Mouse (Mus musculus) heart, postnatal 0 days (tissue): ENCODE results near the gene Ifitm3. TPM values are rescaled to one million over a fixed set of nuclear protein-coding genes. Genes with fewer than 3 reads are reported as not detected.

Experiments
- ATAC-seq: fragments of 200-750 bp; cut with Nextera tagmentation; 2 replicates; pipeline ENCODE4 v1.8.0; 2017; ENCODE audit warnings: low read depth, moderate number of reproducible peaks, moderate library complexity; ENCODE audit not compliant: insufficient read depth
- DNase-seq: peaks from one replicate; pipeline ENCODE4 v3.0.0-alpha.2; 2016; ENCODE audit warnings: low spot score
- H3K27ac ChIP-seq: fragments of 300-500 bp; sonication (generic); 2 replicates; pipeline ENCODE4 v1.5.1; 2014; ENCODE audit warnings: low read depth, mild to moderate bottlenecking
- H3K27me3 ChIP-seq: fragments of 300-500 bp; sonication (generic); 2 replicates; pipeline ENCODE4 v1.6.1; 2014; ENCODE audit warnings: low read length, mixed read lengths; ENCODE audit not compliant: control insufficient read depth, insufficient read depth
- H3K36me3 ChIP-seq: fragments of 300-500 bp; sonication (generic); replicated peaks from 2 replicates; pipeline ENCODE4 v1.6.1; 2014; ENCODE audit warnings: low read length, mixed read lengths; ENCODE audit not compliant: control insufficient read depth, insufficient read depth
- H3K4me1 ChIP-seq: fragments of 300-500 bp; sonication (generic); 2 replicates; pipeline ENCODE4 v1.6.1; 2014; ENCODE audit warnings: antibody characterized with exemption; ENCODE audit not compliant: control insufficient read depth, insufficient read depth
- H3K4me2 ChIP-seq: fragments of 300-500 bp; sonication (generic); 2 replicates; pipeline ENCODE4 v1.6.1; 2014; ENCODE audit warnings: low read depth, mild to moderate bottlenecking, low read length, moderate library complexity
- H3K4me3 ChIP-seq: fragments of 300-500 bp; sonication (generic); 2 replicates; pipeline ENCODE4 v1.5.1; 2014; ENCODE audit warnings: low read depth, low read length
- H3K9ac ChIP-seq: fragments of 300-500 bp; sonication (generic); replicated peaks from 2 replicates; pipeline ENCODE4 v1.6.1; 2014; ENCODE audit warnings: low read depth, low read length, mixed read lengths
- H3K9me3 ChIP-seq: fragments of 300-500 bp; sonication (generic); replicated peaks from 2 replicates; pipeline ENCODE4 v1.6.1; 2016; ENCODE audit warnings: low read length; ENCODE audit not compliant: control insufficient read depth
- CTCF ChIP-seq: IDR thresholded peaks from 2 replicates; pipeline ENCODE4 v1.5.1; 2016; ENCODE audit warnings: antibody characterized with exemption, control low read depth, low read depth
- EP300 ChIP-seq: IDR thresholded peaks from 2 replicates; pipeline ENCODE4 v1.6.1; 2016; ENCODE audit warnings: antibody characterized with exemption, low read depth
- WGBS: fragments of 180-500 bp; shearing (Covaris S2); extraction: QIAGEN DNeasy Blood & Tissue Kit; methylation state at CpG from one replicate; pipeline ENCODE4 v1.1.7; 2014; 5-methylcytosine and 5-hydroxymethylcytosine counted together
- polyA plus RNA-seq: library from polyadenylated mRNA; unstranded; fragments of >200 nt; fragmentation: Nextera tagmentation; extraction: Ambion mirVana; gene quantifications from 2 replicates; pipeline ENCODE4 v1.2.1, GENCODE M21; 2015
- total RNA-seq: library from RNA; depleted of rRNA; stranded (reverse); fragments of >200 nt; gene quantifications from 2 replicates; pipeline ENCODE4 v1.2.3, GENCODE M21; 2014; ENCODE audit warnings: low replicate concordance

The Ifitm3 gene
- total and polyA plus RNA-seq, 2 experiments from 2014 or later: 148 to 230 TPM

GRCm38 (mm10) chr7:140990622-140991021 lies 19.9 kb downstream of the Ifitm3 start:
- H3K4me1 ChIP-seq: no peaks in the 10 kb centered on the region
- H3K36me3 ChIP-seq: no peaks in the 10 kb centered on the region
- no peak overlapping the region for H3K4me2 ChIP-seq
- H3K9me3 ChIP-seq: no peaks in the 10 kb centered on the region
- no peak overlapping the region for H3K4me3 ChIP-seq
- H3K9ac ChIP-seq: no peak overlapping the region
- H3K27ac ChIP-seq: no peak overlapping the region
- ATAC-seq (no peak), DNase-seq (no peak)
- TF ChIP-seq CTCF: no peak
- TF ChIP-seq EP300: no peak
- 55% methylated on average over 5 of the region's 5 CpGs for WGBS
- H3K27me3 ChIP-seq: no peaks in the 10 kb centered on the region

- ATAC-seq: no peak
These were observed 20.4 kb downstream of the Ifitm3 start for GRCm38 (mm10) chr7:140990185-140990584.

GRCm38 (mm10) chr7:140989022-140989421 lies 21.5 kb downstream of the Ifitm3 start:
- 64% methylated on average over 4 of the region's 4 CpGs for WGBS
- ATAC-seq: no peak
- H3K4me2 ChIP-seq: no peak overlapping the region
- no peaks in the 10 kb centered on the region for H3K27me3 ChIP-seq
- H3K4me1 ChIP-seq: no peaks in the 10 kb centered on the region
- H3K36me3 ChIP-seq: no peaks in the 10 kb centered on the region
- H3K4me3 ChIP-seq: no peak overlapping the region
- H3K27ac ChIP-seq: no peak overlapping the region
- TF ChIP-seq EP300 (no peak), CTCF (no peak)
- no peak for DNase-seq
- H3K9ac ChIP-seq: no peak overlapping the region
- no peaks in the 10 kb centered on the region for H3K9me3 ChIP-seq

More at GRCm38 (mm10) chr7:140990185-140990584, 20.4 kb downstream of the Ifitm3 start:
- H3K27ac ChIP-seq: no peak overlapping the region
- no peak for TF ChIP-seq CTCF
- no peak for TF ChIP-seq EP300
- no peak overlapping the region for H3K4me3 ChIP-seq
- no peaks in the 10 kb centered on the region for H3K9me3 ChIP-seq
- H3K4me2 ChIP-seq: no peak overlapping the region
- H3K4me1 ChIP-seq: no peaks in the 10 kb centered on the region
- no peak overlapping the region for H3K9ac ChIP-seq
- no peaks in the 10 kb centered on the region for H3K27me3 ChIP-seq
- no peaks in the 10 kb centered on the region for H3K36me3 ChIP-seq
- WGBS: 54% methylated on average over 6 of the region's 6 CpGs
- DNase-seq: no peak

- WGBS: 74% methylated on average over 17 of the region's 17 CpGs
- no peaks in the 10 kb centered on the region for H3K9me3 ChIP-seq
- H3K4me3 ChIP-seq: no peak overlapping the region
- H3K27ac ChIP-seq: no peak overlapping the region
- no peak overlapping the region for H3K9ac ChIP-seq
- no peaks in the 10 kb centered on the region for H3K27me3 ChIP-seq
- DNase-seq: no peak
- no peak for TF ChIP-seq CTCF
- no peak for TF ChIP-seq EP300
- no peaks in the 10 kb centered on the region for H3K4me1 ChIP-seq
- no peak overlapping the region for H3K4me2 ChIP-seq
- H3K36me3 ChIP-seq: no peaks in the 10 kb centered on the region
- ATAC-seq: no peak
These were observed 23.1 kb downstream of the Ifitm3 start for GRCm38 (mm10) chr7:140987182-140988138.

- WGBS: 62% methylated on average over 7 of the region's 7 CpGs
- no peak overlapping the region for H3K27ac ChIP-seq
- H3K36me3 ChIP-seq: no peaks in the 10 kb centered on the region
- DNase-seq (no peak), ATAC-seq (no peak)
- H3K9ac ChIP-seq: no peak overlapping the region
- no peaks in the 10 kb centered on the region for H3K4me1 ChIP-seq
- H3K4me2 ChIP-seq: no peak overlapping the region
- H3K27me3 ChIP-seq: no peaks in the 10 kb centered on the region
- H3K9me3 ChIP-seq: no peaks in the 10 kb centered on the region
- no peak for TF ChIP-seq EP300
- no peak for TF ChIP-seq CTCF
- H3K4me3 ChIP-seq: no peak overlapping the region
These were observed 27.6 kb downstream of the Ifitm3 start for GRCm38 (mm10) chr7:140982971-140983370.
